Mouse (Mus musculus) lung, embryonic 15.5 days (tissue): ENCODE measurements around the gene Slc26a8. TPM values are rescaled to one million over a fixed set of nuclear protein-coding genes. Genes with fewer than 3 reads are reported as not detected.

Experiments
- ATAC-seq: fragments of 200-750 bp; cut with Nextera tagmentation; 2 replicates; pipeline ENCODE4 v1.8.0; 2017; ENCODE audit warnings: moderate number of reproducible peaks, borderline replicate concordance; ENCODE audit not compliant: low FRiP score, low TSS enrichment; ENCODE audit errors: extremely low read depth
- H3K27ac ChIP-seq: fragments of 300-500 bp; sonication (generic); 2 replicates; pipeline ENCODE4 v1.5.1; 2015; ENCODE audit warnings: moderate library complexity, mild to moderate bottlenecking, inconsistent platforms
- H3K27me3 ChIP-seq: fragments of 300-500 bp; sonication (generic); 2 replicates; pipeline ENCODE4 v1.6.1; 2015; ENCODE audit warnings: inconsistent platforms
- H3K36me3 ChIP-seq: fragments of 300-500 bp; sonication (generic); 2 replicates; pipeline ENCODE4 v1.6.1; 2015; ENCODE audit warnings: inconsistent platforms
- H3K4me1 ChIP-seq: fragments of 300-500 bp; sonication (generic); 2 replicates; pipeline ENCODE4 v1.6.1; 2015; ENCODE audit warnings: inconsistent platforms
- H3K4me2 ChIP-seq: fragments of 300-500 bp; sonication (generic); 2 replicates; pipeline ENCODE4 v1.6.1; 2015; ENCODE audit warnings: inconsistent platforms, mild to moderate bottlenecking, moderate library complexity
- H3K4me3 ChIP-seq: fragments of 300-500 bp; sonication (generic); 2 replicates; pipeline ENCODE4 v1.5.1; 2015; ENCODE audit warnings: mild to moderate bottlenecking, inconsistent platforms
- H3K9ac ChIP-seq: fragments of 300-500 bp; sonication (generic); 2 replicates; pipeline ENCODE4 v1.6.1; 2015; ENCODE audit warnings: inconsistent platforms
- H3K9me3 ChIP-seq: fragments of 300-500 bp; sonication (generic); 2 replicates; pipeline ENCODE4 v1.6.1; 2016; ENCODE audit warnings: inconsistent platforms
- WGBS: fragments of 180-500 bp; shearing (Covaris S2); methylation state at CpG from one replicate; pipeline ENCODE4 v1.1.7; 2015; 5-methylcytosine and 5-hydroxymethylcytosine counted together
- polyA plus RNA-seq: library from polyadenylated mRNA; unstranded; fragments of >200 nt; fragmentation: Nextera tagmentation; extraction: Ambion mirVana; gene quantifications from 2 replicates; pipeline ENCODE4 v1.2.1, GENCODE M21; 2015

Gene Slc26a8
- polyA plus RNA-seq, 1 experiment from 2014 or later = 0.47 TPM

DNA sequence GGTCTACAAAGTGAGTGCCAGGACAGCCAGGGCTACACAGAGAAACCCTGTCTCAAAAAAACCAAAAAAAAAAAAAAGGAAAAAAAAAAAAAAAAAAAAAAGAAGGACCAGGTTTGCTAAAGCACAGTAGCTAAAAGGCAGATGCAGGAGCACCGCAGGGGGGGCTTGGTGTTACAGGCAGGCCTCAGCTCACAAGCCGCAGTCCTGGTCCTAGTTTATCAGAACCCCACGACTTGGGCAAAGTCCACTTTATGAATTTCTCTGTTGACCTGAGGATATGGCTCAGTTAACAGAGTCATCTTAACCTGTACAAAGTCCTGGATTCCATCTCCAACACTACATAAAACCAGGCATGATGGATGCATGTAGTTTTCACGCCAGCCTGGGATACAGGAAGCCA lies 74.7 kb downstream of the Slc26a8 start:
- Histone ChIP-seq H3K27ac (no peak overlapping the region), H3K9me3 (no peaks in the 10 kb centered on the region), H3K4me1 (peaks cover 15% of the 10 kb centered on the region), H3K9ac (no peak overlapping the region), H3K4me3 (no peak overlapping the region), H3K4me2 (no peak overlapping the region), H3K27me3 (no peaks in the 10 kb centered on the region), H3K36me3 (peaks cover 23% of the 10 kb centered on the region)
- no peak for ATAC-seq
- WGBS = 88% methylated on average over 4 of the region's 4 CpGs

DNA sequence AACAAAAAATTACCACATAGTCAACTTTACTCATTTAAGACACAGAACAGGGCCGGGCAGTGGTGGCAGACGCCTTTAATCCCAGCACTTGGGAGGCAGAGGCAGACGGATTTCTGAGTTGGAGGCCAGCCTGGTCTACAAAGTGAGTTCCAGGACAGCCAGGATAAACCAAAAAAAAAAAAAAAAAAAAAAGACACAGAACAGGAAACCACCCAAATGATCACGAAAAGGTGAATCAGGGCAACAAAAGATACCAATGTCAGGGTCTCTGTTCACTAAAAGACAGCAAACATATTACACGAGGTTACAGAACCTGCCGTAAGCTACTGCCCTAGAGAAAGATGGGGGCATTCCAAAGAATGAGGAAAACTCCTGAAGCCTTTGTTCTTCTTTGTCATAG lies 76.9 kb downstream of the Slc26a8 start:
- ATAC-seq = no peak
- Histone ChIP-seq H3K9me3 (no peaks in the 10 kb centered on the region), H3K27ac (no peak overlapping the region), H3K4me1 (0 out of 2 replicates have a peak, but pooled peaks cover 7% of the 10 kb centered on the region), H3K4me3 (no peak overlapping the region), H3K4me2 (no peak overlapping the region), H3K27me3 (no peaks in the 10 kb centered on the region), H3K9ac (no peak overlapping the region), H3K36me3 (peaks cover 19% of the 10 kb centered on the region)
- WGBS = 84% methylated on average over 6 of the region's 6 CpGs

DNA sequence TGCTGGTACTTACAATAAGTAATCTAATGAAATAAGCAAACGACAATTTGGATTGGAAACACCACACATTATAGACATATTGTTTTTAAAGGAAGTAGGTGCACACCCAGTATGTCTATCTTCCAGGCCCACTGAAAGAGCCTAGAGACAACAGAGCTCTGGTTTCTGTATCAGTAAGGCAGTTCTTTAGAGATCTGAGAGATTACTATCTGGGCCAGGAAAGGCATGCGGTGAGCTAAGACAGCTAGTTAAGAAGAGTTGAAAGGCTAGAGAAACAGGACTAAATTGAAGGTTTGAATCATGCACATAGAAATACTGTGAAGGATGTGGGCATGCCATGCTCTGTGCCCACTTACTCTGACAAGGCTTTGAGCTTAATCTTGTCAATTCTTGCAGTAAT lies 77.4 kb downstream of the Slc26a8 start:
- WGBS = 71% methylated on average over 2 of the region's 2 CpGs
- H3K4me1 ChIP-seq = 0 out of 2 replicates have a peak, but pooled peaks cover 2% of the 10 kb centered on the region
- ATAC-seq = no peak

DNA sequence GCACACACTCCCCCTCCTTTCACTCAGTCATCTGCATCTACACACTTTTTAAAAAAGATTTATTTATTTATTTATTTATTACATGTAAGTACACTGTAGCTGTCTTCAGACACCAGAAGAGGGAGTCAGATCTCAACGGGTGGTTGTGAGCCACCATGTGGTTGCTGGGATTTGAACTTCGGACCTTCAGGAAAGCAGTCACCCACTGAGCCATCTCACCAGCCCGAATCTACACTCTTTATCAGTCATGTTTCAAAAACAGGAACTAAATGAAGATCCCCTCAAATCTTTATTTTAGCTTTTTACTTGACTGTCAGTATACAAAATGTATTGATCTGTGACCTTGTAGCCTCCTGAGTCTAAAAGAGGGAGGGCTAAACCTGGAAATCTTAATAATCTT lies 80.5 kb downstream of the Slc26a8 start:
- H3K4me3 ChIP-seq = no peak overlapping the region
- 79% methylated on average over 3 of the region's 3 CpGs for WGBS
- no peak for ATAC-seq
- H3K27ac ChIP-seq = no peak overlapping the region
- peaks cover 39% of the 10 kb centered on the region for H3K36me3 ChIP-seq
- H3K4me1 ChIP-seq = no peaks in the 10 kb centered on the region
- H3K4me2 ChIP-seq = no peak overlapping the region
- no peaks in the 10 kb centered on the region for H3K9me3 ChIP-seq
- no peaks in the 10 kb centered on the region for H3K27me3 ChIP-seq
- H3K9ac ChIP-seq = no peak overlapping the region

More for the DNA sequence above, 77.4 kb downstream of the Slc26a8 start:
- H3K27me3 ChIP-seq = no peaks in the 10 kb centered on the region
- no peak overlapping the region for H3K4me3 ChIP-seq
- peaks cover 22% of the 10 kb centered on the region for H3K36me3 ChIP-seq
- H3K9ac ChIP-seq = no peak overlapping the region
- H3K27ac ChIP-seq = no peak overlapping the region
- no peak overlapping the region for H3K4me2 ChIP-seq
- no peaks in the 10 kb centered on the region for H3K9me3 ChIP-seq

DNA sequence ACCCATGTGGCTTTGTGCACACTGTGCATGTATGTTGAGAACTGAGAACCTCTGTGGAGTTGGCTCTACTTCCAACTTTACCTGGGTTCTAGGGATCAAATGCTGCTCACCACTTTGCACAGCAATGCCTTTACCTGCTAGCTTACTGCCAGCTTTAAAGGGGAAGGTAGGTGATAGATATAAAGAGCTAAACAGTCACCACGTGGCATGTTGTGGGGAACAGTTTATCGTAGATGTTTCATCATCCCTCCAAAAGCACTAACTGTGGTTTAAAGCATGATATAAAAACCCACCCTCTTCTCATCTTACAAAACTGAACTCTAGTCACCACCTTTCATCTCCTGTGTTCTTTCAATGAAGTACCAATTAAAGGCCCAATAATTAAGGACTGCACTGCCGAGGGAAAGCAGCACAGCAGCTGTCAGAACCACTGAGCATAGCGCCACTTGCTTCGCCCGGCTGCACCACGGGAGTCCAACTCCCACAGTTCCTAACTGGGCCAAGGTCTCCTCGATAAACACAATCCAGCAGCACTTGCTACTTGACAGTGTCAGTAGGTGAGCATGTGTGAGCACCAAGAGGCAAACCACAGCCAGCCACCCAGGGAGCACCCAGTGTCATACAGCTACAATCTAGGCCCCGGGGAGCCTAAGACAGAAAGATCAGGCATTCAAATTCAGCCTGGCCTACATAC lies 88.3 kb downstream of the Slc26a8 start:
- Histone ChIP-seq H3K27ac (no peak overlapping the region), H3K4me3 (no peak overlapping the region), H3K4me1 (no peaks in the 10 kb centered on the region), H3K27me3 (no peaks in the 10 kb centered on the region), H3K4me2 (no peak overlapping the region), H3K9me3 (no peaks in the 10 kb centered on the region), H3K36me3 (peaks cover 87% of the 10 kb centered on the region), H3K9ac (no peak overlapping the region)
- WGBS = 92% methylated on average over 9 of the region's 9 CpGs
- no peak for ATAC-seq

DNA sequence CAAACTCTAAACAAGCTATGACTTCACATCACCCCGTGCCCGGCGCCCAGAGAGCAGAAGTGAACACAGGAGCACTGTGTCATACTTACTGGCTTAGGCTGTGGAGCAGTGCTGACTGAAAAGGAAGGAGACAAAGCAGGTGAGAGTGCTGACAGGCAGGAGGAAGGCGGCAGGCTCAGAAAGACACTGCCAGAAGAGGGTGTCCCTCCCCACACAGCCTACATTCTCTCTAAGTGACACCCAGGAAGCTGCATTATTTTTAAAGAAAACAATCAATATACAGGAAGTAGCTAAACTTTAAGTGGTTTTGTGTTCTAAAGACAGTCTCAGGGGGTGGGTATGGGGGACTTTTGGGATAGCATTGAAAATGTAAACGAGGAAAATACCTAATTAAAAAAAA lies 89.3 kb downstream of the Slc26a8 start:
- H3K4me2 ChIP-seq = no peak overlapping the region
- WGBS = 83% methylated on average over 5 of the region's 5 CpGs
- no peak overlapping the region for H3K27ac ChIP-seq
- H3K4me1 ChIP-seq = no peaks in the 10 kb centered on the region
- ATAC-seq = no peak
- no peak overlapping the region for H3K9ac ChIP-seq
- no peak overlapping the region for H3K4me3 ChIP-seq
- H3K9me3 ChIP-seq = no peaks in the 10 kb centered on the region
- H3K27me3 ChIP-seq = no peaks in the 10 kb centered on the region
- peaks cover 86% of the 10 kb centered on the region for H3K36me3 ChIP-seq

DNA sequence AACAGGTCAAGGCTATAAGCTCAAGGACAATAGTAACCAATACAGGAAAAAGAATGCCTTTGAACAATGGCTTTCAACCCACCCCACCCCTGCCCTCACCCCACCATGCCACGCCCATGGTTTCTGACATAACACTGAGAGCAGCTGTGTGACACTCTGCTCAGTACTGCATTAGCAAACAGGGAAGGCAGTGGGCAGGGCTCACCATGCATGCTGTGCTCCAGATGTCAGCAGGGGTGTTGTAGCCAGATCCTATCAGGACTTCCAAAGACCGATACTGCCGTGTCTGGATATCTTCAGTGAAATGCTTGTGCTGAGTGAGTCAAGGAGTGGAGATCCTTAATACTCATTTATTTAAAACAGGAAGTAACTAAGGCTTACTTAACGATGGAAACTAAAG lies 96.1 kb downstream of the Slc26a8 start:
- WGBS = 69% methylated on average over 4 of the region's 4 CpGs

DNA sequence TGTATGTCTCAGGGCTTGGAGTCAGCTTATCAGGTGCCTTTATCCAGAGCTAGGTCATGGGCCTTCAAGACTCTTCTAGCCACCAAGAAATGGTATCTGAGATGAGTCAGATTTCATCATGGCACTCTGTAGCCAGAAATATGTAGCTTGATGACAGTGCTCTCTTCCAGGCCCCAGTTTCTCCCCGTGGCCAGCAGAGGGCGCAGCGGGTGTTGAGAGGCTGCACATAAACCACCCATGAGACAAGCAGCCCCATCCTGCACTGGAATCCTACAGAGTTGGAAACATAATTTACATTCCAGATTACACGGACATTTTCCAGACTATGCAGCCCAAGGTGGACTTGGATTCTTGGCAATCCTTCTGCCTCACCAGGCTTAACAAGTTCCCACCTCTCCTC lies 97.0 kb downstream of the Slc26a8 start:
- peaks cover 85% of the 10 kb centered on the region for H3K36me3 ChIP-seq
- no peak for ATAC-seq

More for the DNA sequence above, 96.1 kb downstream of the Slc26a8 start:
- no peak overlapping the region for H3K27ac ChIP-seq
- H3K9ac ChIP-seq = no peak overlapping the region
- H3K4me1 ChIP-seq = no peaks in the 10 kb centered on the region
- no peak overlapping the region for H3K4me2 ChIP-seq
- no peaks in the 10 kb centered on the region for H3K27me3 ChIP-seq
- H3K9me3 ChIP-seq = no peaks in the 10 kb centered on the region
- no peak overlapping the region for H3K4me3 ChIP-seq
- H3K36me3 ChIP-seq = peaks cover 82% of the 10 kb centered on the region
- ATAC-seq = no peak

DNA sequence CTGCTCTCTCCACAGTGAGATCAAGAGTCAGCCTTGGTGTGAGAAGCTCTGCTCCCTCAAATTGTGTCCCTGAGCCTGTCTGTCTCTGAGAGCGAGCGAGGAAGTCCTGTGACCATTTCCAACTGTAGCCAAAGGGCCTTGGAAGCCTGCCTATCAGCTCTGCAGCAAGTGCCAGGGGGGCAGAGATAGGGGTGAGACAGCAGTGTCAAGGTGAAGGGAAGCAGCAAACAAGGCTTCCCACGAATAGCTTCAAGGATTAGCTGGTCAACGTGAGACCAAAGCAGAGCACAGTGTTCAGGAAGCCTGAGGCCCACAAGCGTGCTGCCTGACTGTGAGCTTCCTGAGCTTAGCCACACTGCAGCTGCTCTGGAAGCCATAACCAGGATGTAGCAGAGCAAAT lies 98.6 kb downstream of the Slc26a8 start:
- Histone ChIP-seq H3K4me2 (no peak overlapping the region), H3K27me3 (no peaks in the 10 kb centered on the region), H3K9me3 (no peaks in the 10 kb centered on the region), H3K9ac (no peak overlapping the region), H3K36me3 (peaks cover 76% of the 10 kb centered on the region), H3K4me3 (no peak overlapping the region), H3K4me1 (no peaks in the 10 kb centered on the region), H3K27ac (no peak overlapping the region)
- 86% methylated on average over 5 of the region's 5 CpGs for WGBS
- no peak for ATAC-seq

More for the DNA sequence above, 97.0 kb downstream of the Slc26a8 start:
- Histone ChIP-seq H3K9ac (no peak overlapping the region), H3K4me3 (no peak overlapping the region), H3K4me2 (no peak overlapping the region), H3K27ac (no peak overlapping the region), H3K27me3 (no peaks in the 10 kb centered on the region), H3K9me3 (no peaks in the 10 kb centered on the region), H3K4me1 (no peaks in the 10 kb centered on the region)
- WGBS = 11% methylated on average over 4 of the region's 4 CpGs

DNA sequence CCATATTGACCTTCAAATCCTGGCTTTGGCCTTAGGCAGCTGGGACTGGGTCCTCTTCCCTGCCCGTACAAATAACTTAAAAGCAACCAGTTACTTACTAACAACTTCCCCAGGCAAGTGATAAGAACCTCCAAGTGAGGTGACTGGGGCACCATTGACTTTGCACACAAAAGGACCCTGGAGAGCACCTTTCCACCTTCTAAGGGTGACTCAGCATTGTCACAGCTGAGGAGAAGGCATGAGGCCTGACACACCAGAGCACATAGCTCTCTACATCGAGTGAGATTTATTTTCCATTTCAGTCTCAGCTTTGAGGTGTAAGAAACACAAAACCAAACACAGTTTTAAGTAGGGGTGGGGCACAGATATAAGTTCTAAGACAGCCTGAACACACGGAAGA lies 99.4 kb downstream of the Slc26a8 start:
- 79% methylated on average over 3 of the region's 3 CpGs for WGBS
- no peak overlapping the region for H3K9ac ChIP-seq
- H3K9me3 ChIP-seq = no peaks in the 10 kb centered on the region
- no peak for ATAC-seq
- no peak overlapping the region for H3K27ac ChIP-seq
- no peaks in the 10 kb centered on the region for H3K27me3 ChIP-seq
- no peak overlapping the region for H3K4me2 ChIP-seq
- no peak overlapping the region for H3K4me3 ChIP-seq
- no peaks in the 10 kb centered on the region for H3K4me1 ChIP-seq
- peaks cover 67% of the 10 kb centered on the region for H3K36me3 ChIP-seq

DNA sequence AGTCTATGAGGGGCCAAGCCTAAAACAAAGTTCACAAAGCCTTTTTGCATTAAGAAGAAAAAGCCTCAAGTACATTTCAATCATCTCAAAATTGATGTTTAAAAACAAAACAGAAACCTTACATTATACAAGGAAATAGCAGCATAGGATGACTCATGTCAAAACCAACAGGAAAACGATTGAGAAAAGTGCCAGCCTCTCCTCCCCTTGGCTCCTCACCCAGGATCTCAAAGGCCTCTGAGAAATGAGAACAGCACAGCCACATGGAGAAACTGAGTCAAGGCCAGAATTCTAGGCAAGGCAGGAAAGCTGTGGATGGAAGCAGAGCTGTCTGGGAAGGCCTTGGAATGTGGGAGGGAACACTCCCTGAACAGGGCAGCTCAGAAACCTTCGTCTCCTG lies 101.4 kb downstream of the Slc26a8 start:
- H3K36me3 ChIP-seq = peaks cover 57% of the 10 kb centered on the region
- 81% methylated on average over 2 of the region's 2 CpGs for WGBS

More for the DNA sequence above, 101.4 kb downstream of the Slc26a8 start:
- Histone ChIP-seq H3K27ac (no peak overlapping the region), H3K4me3 (no peak overlapping the region), H3K4me1 (no peaks in the 10 kb centered on the region), H3K9ac (no peak overlapping the region), H3K9me3 (no peaks in the 10 kb centered on the region), H3K27me3 (no peaks in the 10 kb centered on the region), H3K4me2 (no peak overlapping the region)
- ATAC-seq = no peak
